Mouse (Mus musculus) c-Kit-positive CD71-positive TER-119-negative erythroid progenitor cells, embryonic 14.5 days (primary cell): ENCODE measurements at regions not wholly inside any gene's neighbourhood (a gene's known extent, or its start where the extent isn't known, plus 50 kb on each side); places are given as distances from the start of the nearest gene placed in this dataset.

Experiments
- DNase-seq: peaks from one replicate; pipeline ENCODE4 v3.0.0-alpha.2; 2013; ENCODE audit warnings: low read depth

DNA sequence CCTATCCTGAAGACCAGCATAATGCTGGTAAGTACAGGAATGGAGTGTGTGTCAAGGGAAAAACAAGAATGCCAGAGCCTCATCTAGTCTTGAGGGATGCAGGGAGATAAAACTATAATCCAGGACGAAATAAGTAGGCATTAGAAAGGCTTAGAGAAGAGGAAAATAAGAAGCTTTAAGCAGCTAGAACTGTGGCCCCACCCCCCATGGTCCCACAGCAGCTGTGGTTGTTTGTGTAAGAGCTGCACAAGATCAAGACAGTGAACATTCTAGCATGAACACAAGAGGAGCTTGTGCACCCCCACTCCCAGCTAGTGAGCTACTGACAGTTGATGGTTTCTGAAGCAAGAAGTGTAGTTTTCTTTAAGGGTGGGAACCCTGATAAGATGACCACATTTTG is 315.9 kb downstream of the Tmem135 start:
- no peak for DNase-seq

DNA sequence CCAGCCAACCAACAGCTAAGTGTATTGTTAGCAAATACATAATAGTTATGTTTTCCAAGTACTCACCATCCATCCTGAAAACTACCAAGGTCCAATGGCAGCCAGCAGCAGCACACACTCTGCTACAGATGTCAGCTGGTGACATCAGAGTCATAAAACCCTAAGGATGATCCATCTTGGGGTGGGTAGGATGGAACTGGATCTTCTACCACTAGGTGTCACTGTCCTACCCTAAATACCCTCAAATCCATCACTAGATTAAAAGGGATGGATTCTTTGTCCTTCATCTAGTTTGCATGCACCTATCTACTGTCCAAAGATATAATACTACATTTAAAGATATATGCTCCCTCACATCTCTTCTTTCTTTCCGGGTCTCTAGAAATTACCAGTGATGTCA is 317.7 kb downstream of the Tmem135 start:
- peak; percentile 3 for DNase-seq

DNA sequence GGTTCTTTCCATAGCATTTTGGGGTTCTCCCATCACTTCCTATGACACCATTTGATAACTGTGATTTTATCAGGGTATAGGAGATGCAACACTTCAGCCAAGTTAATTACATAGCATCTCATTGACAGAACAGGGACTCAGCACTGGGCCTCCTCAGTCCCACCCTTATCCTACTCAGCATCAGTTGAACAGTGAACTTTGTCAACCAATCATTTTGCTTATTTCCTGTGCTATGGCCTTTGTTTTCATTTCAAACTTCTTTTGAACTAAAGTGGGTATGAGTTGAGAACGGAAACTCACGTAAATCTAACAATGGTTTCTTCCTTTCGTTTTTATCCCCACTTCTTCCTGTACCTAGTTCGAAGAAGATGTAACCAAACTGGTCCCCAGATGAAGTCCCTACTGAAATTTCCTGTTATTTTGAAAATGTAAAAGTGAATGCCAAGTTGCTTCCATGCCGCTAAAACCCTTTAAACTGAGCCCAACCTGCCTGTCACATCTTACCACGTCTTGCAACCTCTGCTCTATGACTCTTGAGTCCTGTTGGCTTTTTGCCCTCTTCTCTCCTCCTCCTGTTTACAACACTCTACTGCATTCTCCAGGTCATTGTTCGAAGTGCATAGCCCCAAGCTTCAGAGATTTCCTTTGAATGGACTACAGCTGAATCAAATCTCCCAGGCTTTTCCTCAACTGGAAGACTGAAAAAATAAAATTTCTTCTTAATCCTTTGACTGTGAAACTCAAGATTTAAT is 329.9 kb downstream of the Tmem135 start:
- no peak for DNase-seq

DNA sequence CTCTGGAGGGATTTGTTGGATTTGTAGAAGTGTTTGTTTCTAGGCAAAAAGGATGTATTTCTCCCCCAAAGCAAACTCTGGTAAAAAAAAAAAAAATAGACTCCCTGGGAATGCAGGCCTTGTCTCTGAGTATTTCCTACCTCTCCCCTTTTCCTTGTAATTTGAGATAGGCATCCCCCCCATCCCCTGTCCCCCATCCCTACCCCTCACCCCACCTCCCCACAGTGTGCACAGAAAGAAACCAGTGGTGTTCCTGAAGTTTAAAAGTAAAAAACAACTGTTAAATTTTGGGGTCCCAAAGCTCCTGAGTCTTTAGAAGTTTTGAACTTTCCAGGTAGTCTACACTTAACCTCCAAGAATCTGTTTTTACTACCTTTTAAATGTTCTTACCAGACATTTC is 334.0 kb downstream of the Tmem135 start:
- no peak for DNase-seq

DNA sequence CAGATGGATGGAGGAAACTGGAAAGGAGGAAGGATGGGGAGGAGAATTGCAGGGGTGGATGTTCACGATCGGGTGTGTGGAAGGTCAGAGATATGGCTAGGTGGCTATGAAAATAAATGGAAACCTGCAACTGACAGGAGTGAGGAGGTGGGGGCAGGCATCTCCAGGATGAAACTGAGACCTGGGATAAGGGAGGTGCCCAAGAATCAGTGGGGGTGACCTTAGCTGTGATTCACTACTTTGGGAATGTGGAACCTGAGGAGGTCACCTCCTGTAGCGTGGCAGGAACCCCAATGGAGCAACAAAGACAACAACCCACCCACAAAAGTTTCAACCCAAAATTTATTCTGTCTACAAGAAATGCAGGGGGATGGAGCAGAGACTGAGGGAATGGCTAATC is 339.6 kb downstream of the Tmem135 start:
- DNase-seq = no peak

DNA sequence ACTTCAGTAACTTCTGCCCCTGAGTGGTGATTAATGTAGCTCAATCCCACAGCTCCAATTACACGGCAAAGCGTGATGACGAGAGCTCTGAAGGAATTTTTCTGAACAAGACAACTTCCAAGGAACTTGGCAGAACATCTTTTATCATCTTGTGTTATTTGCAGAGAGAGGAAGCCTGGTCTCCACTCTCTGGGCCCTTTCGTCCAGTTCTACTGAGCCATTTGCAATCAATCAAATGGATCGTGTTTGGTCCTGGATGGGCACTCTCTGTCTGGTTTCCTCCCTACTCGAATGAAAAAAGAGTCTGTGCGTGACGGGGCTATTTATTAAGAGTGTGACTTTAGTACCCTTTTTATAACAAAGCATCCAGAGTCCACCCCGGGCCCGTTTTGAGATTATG is 340.4 kb downstream of the Tmem135 start:
- no peak for DNase-seq

DNA sequence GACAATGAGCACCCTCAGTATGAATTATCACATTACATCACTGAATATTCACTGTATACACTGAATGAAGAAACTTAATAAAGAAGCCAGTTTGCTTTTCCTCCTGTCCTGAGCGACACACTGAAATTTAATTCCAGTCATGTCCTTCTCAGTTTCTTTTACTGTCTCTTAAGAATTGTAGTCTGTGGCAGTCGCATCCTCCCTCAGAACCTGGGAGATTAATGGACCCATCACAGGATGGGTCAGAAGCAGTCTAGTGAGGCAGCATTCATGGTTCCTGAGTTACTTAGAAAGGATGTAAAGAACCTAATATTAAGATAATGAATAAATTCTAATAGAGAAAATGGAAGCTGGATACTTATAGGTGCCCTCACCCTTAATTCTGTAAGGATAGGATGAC is 349.5 kb downstream of the Tmem135 start:
- DNase-seq = no peak

DNA sequence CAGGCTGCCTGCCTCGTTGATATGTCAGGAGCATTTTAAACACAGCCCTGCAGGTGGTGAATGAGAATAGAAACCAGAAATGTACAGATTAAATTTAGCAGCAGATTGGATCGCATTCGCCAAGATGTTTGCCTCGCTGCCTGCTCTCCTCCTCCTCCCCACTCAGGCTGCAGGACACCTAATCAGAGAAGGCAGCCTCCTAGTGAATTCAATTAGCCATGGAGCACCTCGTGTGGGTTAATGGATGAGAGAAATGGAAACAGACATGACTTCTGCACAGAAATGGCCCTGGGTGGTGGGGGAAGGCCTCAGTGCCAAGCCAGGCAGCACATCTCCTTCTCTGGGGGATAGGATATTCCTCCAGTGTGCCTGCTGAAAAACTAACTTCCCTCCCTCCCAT is 352.8 kb downstream of the Tmem135 start:
- DNase-seq = no peak

DNA sequence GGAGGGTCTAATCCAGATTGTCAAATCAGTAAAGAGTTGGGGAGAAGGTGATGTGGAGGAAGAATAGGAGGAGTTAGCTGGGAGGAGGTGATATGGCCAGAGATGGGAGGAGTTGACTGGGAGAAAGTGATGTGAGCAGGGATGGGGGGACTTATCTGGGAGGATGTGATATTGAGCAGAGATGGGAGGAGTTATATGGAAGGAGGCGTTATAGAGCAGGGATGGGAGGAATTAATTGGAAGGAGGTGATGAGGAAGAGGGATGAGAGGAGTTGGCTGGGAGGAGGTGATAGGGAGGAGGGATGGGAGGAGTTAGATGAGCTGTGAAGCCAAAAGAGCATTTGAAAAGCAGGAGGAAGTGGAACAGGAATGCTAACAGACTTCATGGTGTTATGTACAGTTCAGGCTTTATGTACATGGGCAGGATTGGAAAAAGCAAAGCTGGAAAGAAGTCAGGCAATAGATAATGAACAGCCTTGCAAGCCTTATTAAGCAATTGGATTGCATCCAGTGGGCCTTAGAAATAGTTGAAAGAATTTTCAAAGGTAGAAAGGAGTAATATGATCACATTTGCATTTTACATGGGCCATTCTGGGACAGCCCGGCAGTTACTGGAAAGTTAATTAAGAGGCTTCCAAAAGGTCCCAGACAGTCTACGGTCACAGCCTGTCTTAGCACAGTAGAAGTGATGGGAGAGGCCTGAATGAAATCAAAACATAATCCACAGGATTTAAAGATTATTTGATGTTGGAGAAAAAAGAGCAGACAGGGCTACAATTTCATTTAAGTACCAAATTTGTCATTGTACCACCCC is 357.4 kb downstream of the Tmem135 start:
- DNase-seq = no peak

DNA sequence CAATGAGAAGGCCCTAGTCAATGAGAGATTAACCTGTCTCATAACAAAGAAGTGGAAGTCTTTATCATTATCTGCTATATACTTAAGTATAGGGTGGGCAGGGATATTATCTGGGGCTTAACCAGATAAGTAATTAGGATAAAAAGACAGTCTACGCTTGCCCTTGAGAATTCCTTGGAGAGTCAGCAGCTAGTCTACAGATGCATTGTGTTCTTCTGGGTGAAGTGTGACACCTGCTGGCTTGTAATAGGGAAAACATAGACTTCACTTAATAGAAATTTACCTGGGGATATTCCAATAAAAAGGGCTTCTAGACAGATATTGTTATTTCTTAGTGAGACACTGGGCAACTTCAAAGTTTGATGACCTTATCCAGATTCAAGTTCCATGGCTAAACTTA is 361.0 kb downstream of the Tmem135 start:
- DNase-seq = no peak

DNA sequence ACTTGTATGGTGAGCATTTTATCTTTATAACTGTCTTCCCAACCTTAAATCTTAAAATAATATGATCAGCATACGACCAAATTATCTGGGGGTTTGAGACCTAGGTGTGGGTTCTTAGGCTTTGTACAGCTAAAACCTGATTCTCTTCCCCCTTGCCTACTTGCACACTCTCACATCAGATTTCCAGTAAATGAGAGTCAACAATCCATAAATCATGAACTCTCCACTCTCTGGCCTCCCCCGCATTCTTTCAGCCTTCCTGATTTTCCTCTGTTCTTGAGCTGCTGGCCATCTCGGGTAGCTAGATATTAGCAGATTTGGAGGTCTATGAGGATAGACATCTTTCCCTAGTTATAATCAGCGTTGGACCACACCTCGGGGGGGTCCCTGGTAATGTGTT is 362.7 kb downstream of the Tmem135 start:
- no peak for DNase-seq

DNA sequence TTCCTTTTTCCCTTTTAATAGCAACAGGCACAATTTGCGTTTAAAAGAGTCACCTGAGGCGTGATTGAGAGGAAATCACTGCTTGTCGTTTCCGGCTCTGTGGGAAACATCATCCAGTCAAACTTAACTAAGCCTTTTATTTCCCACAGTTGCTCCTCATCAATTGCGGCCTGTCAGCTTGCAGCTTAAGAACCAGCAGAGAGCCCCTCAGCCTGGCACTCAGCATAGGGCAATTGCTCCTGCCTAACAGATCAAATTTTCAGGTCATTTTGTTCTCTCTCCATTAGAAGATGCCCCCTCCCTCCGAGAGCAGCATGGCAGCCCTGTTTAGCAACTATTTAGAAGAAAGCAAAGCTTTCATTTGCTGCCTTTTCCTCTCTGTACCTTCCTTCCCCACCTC is 363.9 kb downstream of the Tmem135 start:
- DNase-seq = no peak

DNA sequence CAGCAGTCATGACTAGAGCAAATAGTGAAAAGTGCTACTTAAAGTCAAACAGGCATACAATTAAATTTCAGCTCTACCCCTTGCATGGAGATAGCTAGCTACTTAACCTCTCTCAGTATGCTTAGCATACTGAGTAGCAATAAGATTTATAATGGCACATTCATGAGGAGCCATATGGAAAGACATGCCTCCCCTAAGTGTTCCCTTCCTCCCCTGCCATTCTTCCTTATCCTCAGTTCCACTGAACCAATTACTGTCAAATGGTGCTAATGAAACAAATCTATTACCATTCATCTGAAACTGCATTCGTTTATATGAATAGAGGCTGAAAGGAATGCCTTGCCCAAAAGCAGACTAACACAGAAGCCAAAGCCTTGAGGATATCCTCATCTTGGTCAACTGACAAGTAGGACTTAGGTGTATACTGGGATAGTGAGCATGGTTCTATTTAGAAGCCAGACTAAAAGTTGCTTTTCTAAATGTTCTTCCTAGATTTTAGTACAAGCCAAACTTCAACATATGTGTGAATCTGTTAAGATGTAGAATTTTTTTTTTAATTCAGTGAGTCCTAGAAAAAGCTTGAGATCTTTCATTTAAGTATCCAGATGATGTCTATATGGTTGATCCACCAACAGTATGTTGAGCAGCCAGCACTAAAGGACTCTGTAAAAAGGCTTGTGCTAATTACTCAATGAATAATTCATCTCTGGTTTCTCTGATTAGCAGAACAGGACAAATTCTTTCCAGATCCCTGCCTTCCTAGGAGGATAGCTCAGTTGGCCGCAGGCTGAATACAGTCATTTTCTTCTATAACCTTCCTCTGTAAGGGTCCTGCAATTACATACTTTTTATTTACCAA is 368.7 kb downstream of the Tmem135 start:
- no peak for DNase-seq

DNA sequence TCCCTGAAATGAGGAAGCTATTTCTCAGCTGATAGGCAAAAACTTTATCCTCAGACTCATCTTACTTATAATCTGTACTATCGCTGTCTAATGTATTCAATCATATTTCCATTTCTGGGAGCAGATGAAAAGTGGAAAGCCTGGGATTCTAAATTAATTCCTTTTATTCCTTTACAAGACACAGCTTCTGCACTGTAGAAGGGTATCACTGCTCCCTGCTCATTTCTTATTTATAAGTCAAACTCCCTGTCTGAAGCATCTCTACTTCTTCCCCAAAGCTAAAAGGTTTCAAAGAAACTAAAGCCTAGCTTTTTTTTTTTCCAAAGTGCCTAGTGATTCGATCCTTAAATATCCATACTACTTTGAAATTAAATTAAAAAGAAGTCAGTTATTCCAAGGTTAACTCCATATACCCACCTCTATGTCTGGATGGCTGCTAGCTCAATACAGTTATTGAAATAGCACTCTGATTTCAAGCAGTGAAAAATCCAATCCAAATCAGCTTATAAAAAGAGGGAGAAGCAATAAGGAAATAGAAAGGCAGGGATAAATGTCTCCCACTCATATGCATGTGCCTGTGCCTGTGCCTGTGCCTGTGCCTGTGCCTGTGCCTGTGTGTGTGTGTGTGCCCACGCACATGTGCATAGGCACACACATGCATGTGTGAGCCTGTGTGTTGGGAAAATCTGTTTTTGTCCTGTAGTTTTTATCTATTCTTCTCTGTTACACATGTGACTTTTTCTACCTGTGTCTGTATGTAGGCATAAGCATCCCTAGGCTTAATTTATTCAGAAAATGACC is 380.6 kb downstream of the Tmem135 start:
- no peak for DNase-seq

DNA sequence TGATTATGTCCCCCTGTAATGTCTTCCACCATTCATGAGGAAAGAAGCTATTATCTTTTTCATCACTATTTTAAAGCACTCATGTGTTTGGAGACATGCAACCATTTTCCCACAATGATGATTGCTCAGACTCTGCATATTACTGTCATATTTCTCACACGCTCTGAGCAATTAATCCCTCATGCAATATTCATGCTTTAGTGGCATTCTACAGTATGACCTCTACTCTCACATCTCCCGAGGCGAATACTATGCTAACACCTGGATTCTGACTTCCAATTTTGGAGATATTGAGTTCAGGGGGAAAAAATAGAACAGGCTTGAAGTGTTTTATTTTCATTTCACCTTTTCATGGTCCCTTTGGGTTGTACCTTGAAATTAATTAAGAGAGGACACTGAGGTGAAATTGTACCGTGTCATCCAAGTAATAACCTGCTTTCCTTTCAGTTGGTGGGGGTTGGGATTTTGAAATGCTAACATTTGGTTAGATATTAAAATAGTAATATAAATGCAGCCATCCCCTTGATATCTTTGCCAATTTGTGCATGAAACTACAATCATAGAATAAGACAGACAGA is 405.1 kb downstream of the Tmem135 start:
- no peak for DNase-seq

DNA sequence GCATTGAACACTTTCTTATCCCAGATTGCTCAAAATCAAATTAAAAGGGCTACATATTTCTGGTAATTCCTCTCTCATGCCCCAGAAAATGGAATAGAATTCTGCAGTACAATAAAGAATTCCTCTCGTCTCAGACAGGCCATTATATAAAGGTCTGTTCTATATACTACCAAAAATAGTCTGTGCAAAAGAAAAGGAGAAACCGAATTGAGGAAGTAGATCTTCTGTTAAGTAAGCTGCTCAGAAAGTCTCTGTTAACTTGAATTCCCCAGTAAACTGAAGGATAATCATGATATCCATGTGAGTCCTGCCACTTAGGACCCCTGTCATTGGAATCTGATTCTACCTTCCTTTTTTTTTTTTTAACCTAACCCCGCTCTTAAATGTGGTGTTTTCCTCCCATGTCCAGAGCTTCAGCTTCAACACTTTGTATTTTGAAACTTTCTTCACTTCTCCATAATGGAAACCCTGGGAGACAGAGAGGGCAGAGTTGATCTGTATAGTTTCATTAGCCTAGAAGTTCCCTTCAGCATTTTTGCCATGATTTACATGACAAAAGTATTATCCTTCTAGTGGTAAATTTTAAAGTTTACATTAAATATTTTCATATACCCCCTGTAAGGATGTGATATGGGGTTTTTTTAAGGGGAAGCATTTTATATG is 406.1 kb downstream of the Tmem135 start:
- DNase-seq = no peak

DNA sequence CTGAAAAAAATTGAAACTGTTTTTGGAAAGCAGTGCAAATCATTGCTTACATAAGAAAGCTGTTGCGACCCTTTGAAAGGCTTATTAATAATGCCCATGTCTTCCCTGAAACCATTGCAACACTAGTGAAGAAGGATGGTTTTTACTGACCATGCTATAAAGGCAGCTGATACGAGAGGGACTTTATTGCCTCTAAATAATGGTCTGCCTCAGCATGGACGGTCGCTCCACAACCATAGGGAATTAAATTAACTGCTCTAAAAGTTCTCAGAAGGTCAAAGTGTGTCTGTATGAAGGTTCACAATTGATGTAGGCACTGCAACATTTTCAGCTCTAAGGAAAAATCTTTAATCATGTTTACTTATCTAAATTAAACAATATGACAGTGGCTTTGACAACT is 429.6 kb downstream of the Tmem135 start:
- DNase-seq = no peak

DNA sequence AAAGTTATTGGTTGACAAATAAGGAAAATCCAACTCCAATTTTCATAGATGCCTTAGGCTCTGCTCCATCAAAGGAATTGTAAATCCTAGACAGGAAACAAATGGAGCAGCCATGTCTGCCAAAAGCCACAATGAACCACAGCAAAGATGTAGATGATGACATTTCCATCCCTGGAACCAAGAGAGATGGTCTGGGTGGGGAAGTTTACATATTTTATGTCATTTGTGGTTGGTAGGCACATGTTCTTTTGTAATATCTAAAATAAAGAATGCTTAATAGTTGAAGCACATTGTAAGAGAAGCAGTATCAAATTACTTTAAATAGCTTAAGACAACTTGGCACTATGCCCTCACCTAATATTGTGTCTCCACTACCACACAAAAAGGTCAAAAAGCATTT is 443.2 kb downstream of the Tmem135 start:
- DNase-seq = no peak

DNA sequence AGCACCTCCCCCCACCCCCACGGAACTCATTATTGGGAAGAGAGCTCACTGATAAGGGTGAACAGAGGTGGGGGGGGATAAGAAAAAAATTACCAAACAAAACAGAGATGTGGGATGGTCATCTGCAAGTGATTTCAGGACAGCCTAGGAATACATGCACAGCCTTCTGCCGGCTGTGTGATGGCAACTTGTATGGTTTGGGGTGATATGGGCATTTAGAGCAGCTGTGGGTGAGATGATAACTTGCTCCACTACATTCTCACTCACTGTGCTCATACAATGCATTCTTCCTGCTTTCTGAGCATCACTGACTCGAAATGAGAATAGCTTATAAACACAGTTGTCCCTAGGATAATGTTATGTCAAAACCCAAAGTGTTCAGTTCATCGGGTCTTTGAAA is 443.8 kb downstream of the Tmem135 start:
- no peak for DNase-seq

DNA sequence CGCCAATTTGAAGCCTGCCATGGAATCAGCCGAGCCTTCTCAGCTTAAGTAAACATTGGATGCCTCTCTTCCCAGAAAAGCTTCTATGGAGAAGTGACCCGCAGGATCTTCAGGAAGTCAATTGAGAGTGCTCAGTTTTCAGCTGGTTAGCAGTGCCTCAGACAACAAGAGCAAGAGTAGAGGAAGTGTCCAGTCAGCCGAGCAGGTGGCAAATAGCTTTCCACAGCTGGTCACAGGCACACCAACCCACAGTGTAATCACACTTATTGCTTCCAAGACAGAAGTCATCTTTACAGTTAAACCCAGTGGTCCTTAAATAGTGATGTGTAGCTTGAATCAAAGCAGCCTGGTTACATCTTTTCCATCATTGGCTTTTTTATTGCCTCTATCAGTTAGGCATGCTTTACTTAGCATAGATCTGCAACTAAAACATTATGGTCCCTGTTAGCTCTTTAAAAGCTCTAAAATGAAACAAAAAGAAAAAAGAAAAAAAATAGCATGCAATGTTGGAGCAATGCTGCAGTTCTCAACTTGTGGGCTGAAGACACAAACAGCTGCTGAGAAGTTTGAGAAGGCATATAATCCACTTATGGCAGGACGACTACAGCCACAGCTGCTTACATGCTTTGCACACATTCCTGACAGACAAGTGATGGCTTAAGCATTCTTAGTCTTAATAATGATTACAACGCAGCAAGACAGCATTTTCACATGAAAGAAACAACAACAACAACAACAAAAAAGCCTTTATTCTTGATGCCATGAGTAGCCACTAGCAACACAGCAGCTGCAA is 444.5 kb downstream of the Tmem135 start:
- DNase-seq = no peak
